Mouse (Mus musculus) heart, adult 18-20 months (tissue): ENCODE data around the gene Ogt. TPM values are rescaled to one million over a fixed set of nuclear protein-coding genes. Genes with fewer than 3 reads are reported as not detected.

Source experiments
- total RNA-seq, 2 experiments: library from RNA; stranded (reverse); gene quantifications; 2 replicates each; pipeline ENCODE4 v1.2.3; 2021

Ogt gene
- total RNA-seq, 2 experiments from 2014 or later, result 42.5 to 56.8 TPM

Other genes with a start within 250 kb of the Ogt start
- gene Zmym3, start 219.2 kb upstream of the Ogt start, total RNA-seq, result 10 to 100 TPM; 13.1 to 15.9 TPM
- 10 to 100 TPM; 58.2 to 60.3 TPM for gene Nono, start 210.7 kb upstream of the Ogt start, total RNA-seq
- 100 to 1,000 TPM; 163 to 187 TPM for gene Itgb1bp2, start 191.0 kb upstream of the Ogt start, total RNA-seq
- gene Taf1, start 107.3 kb upstream of the Ogt start, total RNA-seq, result 10 to 100 TPM; 14.6 to 17.6 TPM
- gene Cxcr3, start 94.2 kb downstream of the Ogt start, total RNA-seq, result under 1 TPM; 0.20 to 0.54 TPM
- not detected for gene Gm4779, start 154.4 kb downstream of the Ogt start, total RNA-seq
- gene 8030474K03Rik, start 154.6 kb downstream of the Ogt start, total RNA-seq, result not detected
- 1 to 10 TPM; 4.2 to 5.0 TPM for gene Nhsl2, start 209.3 kb downstream of the Ogt start, total RNA-seq